Mouse (Mus musculus) embryo, embryonic 10.5 days (tissue): Measurements from ENCODE around the gene Ciapin1.

Source experiments
- DNase-seq: peaks from one replicate; pipeline ENCODE4 v3.0.0-alpha.2; 2015; ENCODE audit warnings: low spot score

Ciapin1 gene

GRCm38 (mm10) chr8:94807506-94807905, 30.7 kb downstream of the Ciapin1 start:
- no peak for DNase-seq

- DNase-seq: no peak
Observed at GRCm38 (mm10) chr8:94805811-94806210, 32.3 kb downstream of the Ciapin1 start.

- no peak for DNase-seq
Observed at GRCm38 (mm10) chr8:94804546-94805340, 33.4 kb downstream of the Ciapin1 start.

GRCm38 (mm10) chr8:94803551-94803950, 34.6 kb downstream of the Ciapin1 start:
- DNase-seq: no peak

GRCm38 (mm10) chr8:94802375-94802774, 35.8 kb downstream of the Ciapin1 start:
- no peak for DNase-seq

GRCm38 (mm10) chr8:94801293-94802095, 36.7 kb downstream of the Ciapin1 start:
- peak; percentile 50 for DNase-seq

GRCm38 (mm10) chr8:94800278-94800968, 37.7 kb downstream of the Ciapin1 start:
- peak; percentile 66 for DNase-seq

- DNase-seq: no peak
Observed at GRCm38 (mm10) chr8:94794782-94795181, 43.4 kb downstream of the Ciapin1 start.

- DNase-seq: no peak
Observed at GRCm38 (mm10) chr8:94794368-94794767, 43.8 kb downstream of the Ciapin1 start.

GRCm38 (mm10) chr8:94789256-94789955, 48.8 kb downstream of the Ciapin1 start:
- no peak for DNase-seq

GRCm38 (mm10) chr8:94787524-94788501, 50.3 kb downstream of the Ciapin1 start:
- DNase-seq: no peak

GRCm38 (mm10) chr8:94785995-94786595, 52.1 kb downstream of the Ciapin1 start:
- no peak for DNase-seq

- DNase-seq: no peak
Observed at GRCm38 (mm10) chr8:94785247-94785985, 52.7 kb downstream of the Ciapin1 start.

- no peak for DNase-seq
Observed at GRCm38 (mm10) chr8:94783890-94784289, 54.3 kb downstream of the Ciapin1 start.

- no peak for DNase-seq
Observed at GRCm38 (mm10) chr8:94781838-94782235, 56.3 kb downstream of the Ciapin1 start.

- no peak for DNase-seq
Observed at GRCm38 (mm10) chr8:94781155-94781837, 56.9 kb downstream of the Ciapin1 start.

GRCm38 (mm10) chr8:94780491-94781154, 57.5 kb downstream of the Ciapin1 start:
- DNase-seq: no peak

- no peak for DNase-seq
Observed at GRCm38 (mm10) chr8:94779534-94780294, 58.4 kb downstream of the Ciapin1 start.
